Mouse (Mus musculus) urinary bladder, adult 18-20 months (tissue): ENCODE data around the gene Thy1.
A peak's percentile ranks its signal among the peaks of the same experiment; 100 is the strongest.

Experiments
- DNase-seq, 2 experiments: peaks; one replicate each; pipeline ENCODE4 v3.0.0; 2022; ENCODE audit warnings: low spot score in 2 of 2, mixed read lengths in 2 of 2

Gene Thy1

GRCm38 (mm10) chr9:44042836-44043707, at the start of gene Thy1:
Gene Thy1, plus strand, starts transcription at chr9:44043384.
- DNase-seq: peak in 1 of 2 experiments; percentile 15

- DNase-seq: no peak
Observed at GRCm38 (mm10) chr9:43997681-43998080, 45.5 kb upstream of the Thy1 start.

GRCm38 (mm10) chr9:43998851-43999250, 44.3 kb upstream of the Thy1 start:
- DNase-seq: no peak

- no peak for DNase-seq
Observed at GRCm38 (mm10) chr9:44004362-44004761, 38.8 kb upstream of the Thy1 start.

DNA sequence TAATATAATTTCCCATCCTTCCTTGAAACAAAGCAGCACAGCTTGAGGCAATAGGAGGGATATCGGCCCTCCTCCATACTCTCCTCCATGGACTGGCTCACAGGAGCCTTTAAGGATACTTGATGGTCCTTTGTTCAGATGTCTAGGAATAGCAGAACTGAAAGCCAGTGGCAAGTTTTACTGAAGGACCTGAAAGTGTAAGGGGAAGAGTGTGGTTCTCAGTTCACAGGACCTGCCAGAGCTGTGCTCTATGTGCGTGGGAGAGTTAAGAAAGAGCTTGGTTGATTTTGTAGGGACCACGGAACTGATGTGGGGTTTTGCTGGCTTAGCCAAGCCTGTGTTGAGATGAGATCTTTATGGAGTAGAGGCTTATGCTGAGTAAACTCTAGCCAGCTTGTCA, 37.9 kb upstream of the Thy1 start:
- no peak for DNase-seq

- DNase-seq: no peak
Observed at GRCm38 (mm10) chr9:44007323-44007722, 35.9 kb upstream of the Thy1 start.

GRCm38 (mm10) chr9:44007991-44008390, 35.2 kb upstream of the Thy1 start:
- DNase-seq: no peak

- DNase-seq: no peak
Observed at GRCm38 (mm10) chr9:44010900-44011299, 32.3 kb upstream of the Thy1 start.

DNA sequence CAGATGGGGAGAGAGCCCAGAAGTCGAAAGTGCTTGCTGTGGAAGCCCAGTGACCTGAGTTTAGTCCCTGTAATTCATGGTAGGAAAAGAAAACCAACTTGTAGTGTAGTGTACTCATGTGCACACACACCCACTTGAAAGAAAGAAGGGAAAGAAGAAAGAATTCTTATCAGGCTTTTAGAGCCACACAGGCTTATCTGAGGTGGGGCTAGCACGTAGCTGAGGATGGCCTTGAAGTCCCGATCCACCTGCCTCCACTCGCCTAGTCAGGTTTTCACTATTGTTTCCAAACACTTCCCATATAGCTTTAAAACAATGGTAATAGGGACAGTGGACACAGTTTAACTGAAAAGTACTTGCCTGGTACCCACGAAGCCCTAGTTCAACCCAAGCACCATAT, 31.5 kb upstream of the Thy1 start:
- DNase-seq: no peak

- no peak for DNase-seq
Observed at GRCm38 (mm10) chr9:44012164-44012563, 31.0 kb upstream of the Thy1 start.

GRCm38 (mm10) chr9:44012761-44013301, 30.4 kb upstream of the Thy1 start:
- DNase-seq: peak in 1 of 2 experiments; percentile 16

- DNase-seq: no peak
Observed at GRCm38 (mm10) chr9:44013781-44014180, 29.4 kb upstream of the Thy1 start.

GRCm38 (mm10) chr9:44016304-44016703, 26.9 kb upstream of the Thy1 start:
- no peak for DNase-seq

DNA sequence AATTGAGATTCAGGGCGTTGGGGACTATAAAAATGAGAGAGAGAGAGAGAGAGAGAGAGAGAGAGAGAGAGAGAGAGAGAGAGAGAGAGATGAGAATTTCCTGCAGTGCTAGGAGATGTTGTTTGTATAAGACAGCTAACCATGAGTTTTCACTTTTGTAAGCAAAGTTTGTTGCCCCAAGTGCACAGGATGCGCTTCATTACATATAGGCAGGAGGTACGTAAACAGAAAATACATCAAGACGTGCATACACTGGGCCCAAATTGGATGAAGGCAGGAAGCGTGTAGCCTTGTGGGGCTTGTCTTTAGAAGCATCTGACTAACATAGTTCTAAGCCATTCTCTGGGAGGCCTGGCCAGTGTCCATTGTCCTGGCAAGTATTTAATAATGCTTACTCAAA, 25.3 kb upstream of the Thy1 start:
- no peak for DNase-seq

GRCm38 (mm10) chr9:44020001-44020400, 23.2 kb upstream of the Thy1 start:
- no peak for DNase-seq

- DNase-seq: no peak
Observed at GRCm38 (mm10) chr9:44022100-44022847, 20.9 kb upstream of the Thy1 start.

DNA sequence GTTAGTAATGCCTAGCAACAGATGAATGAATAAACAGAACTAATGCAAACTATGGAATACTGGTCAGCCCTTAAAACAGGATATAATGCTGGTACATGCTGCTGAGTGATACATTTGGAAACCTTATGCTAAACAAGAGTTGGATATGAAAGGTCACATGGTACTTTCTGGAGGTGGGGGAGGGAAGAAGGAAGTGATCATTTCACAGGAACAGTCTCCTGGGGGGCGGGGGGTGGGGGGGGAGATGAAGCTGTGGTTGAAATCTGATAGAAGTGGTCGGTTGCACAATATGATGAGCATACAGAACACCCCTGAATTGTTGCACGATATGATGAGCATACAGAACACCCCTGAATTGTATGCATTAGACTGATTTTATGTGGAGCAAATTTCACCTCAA, 19.1 kb upstream of the Thy1 start:
- no peak for DNase-seq

GRCm38 (mm10) chr9:44029580-44030236, 13.5 kb upstream of the Thy1 start:
- DNase-seq: no peak

DNA sequence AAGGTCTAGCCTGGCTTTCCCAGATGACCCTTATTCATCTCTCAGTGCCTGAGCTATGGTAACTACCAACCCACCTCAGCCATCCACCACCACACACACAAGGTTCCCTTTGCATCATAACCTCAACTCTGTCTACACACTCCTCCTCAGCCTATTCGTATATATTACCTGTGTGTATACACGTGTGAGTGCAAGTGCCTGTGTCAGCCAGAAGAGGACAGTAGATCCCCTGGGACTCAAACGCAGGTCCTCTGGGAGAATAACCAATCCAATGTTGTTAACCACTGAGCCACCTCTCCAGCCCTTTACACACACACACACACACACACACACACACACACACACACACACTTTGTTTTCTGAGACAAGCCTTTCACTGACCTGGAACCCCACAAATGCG, 12.5 kb upstream of the Thy1 start:
- DNase-seq: no peak

- no peak for DNase-seq
Observed at GRCm38 (mm10) chr9:44031079-44031478, 12.1 kb upstream of the Thy1 start.

GRCm38 (mm10) chr9:44031946-44032345, 11.2 kb upstream of the Thy1 start:
- DNase-seq: no peak

- no peak for DNase-seq
Observed at GRCm38 (mm10) chr9:44033317-44033716, 9.9 kb upstream of the Thy1 start.
